Comparison of ENCODE assay signal across 8 mouse cellular contexts in the genomic region with DNA sequence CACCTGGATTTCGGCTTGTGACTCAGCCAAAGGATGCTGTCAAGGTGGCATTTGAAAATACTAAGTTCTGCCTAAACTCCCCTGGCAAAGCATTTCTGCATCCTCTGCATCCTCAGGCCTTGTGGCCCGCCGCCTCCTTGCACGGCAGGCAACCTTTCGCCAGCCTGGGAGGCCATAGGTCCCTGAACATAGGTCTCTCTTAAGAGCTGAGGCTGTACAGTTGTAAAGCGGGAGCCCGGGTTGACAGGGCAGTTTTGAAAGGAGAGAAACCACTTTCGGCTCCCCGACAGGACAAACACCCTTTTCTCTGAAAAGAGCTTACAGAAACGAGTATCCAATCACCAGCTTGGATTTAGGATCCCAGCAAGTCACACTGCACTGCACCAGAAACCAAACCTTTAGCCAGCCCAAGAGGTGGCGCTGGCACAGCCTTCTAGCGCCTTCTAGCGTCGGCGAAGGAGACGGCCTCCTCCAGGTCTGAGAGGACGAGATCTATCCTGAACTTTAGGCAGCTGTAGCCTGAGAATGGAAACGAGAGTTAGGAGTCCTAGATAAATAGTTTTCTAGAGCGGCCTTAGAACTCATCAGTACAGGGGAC. TPM values are rescaled to one million over a fixed set of nuclear protein-coding genes. Genes with fewer than 3 reads are reported as not detected.
DNase-seq lines count a peak whose midpoint lies in the region; ATAC-seq and TF ChIP-seq lines count a peak whose summit lies in the region.

No protein-coding gene starts in this region.

- TF ChIP-seq POLR2A in cerebellum, adult 2 months (IDR thresholded peaks at IDR 0.05; ENCODE audit: borderline replicate concordance, insufficient read depth, low read length) = no peak
- TF ChIP-seq POLR2A in olfactory bulb, adult 2 months (IDR thresholded peaks at IDR 0.05; ENCODE audit: insufficient read depth, low read depth, low read length) = no peak

- peak overlapping the region; percentile 30; the same call in 1 of the 2 replicates for H3K27ac ChIP-seq in cerebellum, adult 2 months (ENCODE audit: insufficient read depth, low read length)
- H3K27ac ChIP-seq in forebrain, postnatal 0 days (ENCODE audit: low read depth, low read length) = no peak overlapping the region
- peak overlapping the region; percentile 75 for H3K27ac ChIP-seq in hindbrain, embryonic 10.5 days
- no peak overlapping the region for H3K27ac ChIP-seq in lung, embryonic 14.5 days (ENCODE audit: low read depth)
- H3K27ac ChIP-seq in olfactory bulb, adult 2 months (ENCODE audit: insufficient read depth, low read depth, low read length) = no peak overlapping the region

- H3K36me3 ChIP-seq in forebrain, postnatal 0 days (ENCODE audit: insufficient read depth) = no peaks in the 10 kb centered on the region
- H3K36me3 ChIP-seq in hindbrain, embryonic 10.5 days = no peaks in the 10 kb centered on the region
- no peaks in the 10 kb centered on the region for H3K36me3 ChIP-seq in lung, embryonic 14.5 days (ENCODE audit: insufficient read depth)

- no peaks in the 10 kb centered on the region for H3K9me3 ChIP-seq in forebrain, postnatal 0 days (ENCODE audit: low read length)
- H3K9me3 ChIP-seq in hindbrain, embryonic 10.5 days = 0 out of 2 replicates have a peak, but pooled peaks cover 3% of the 10 kb centered on the region
- H3K9me3 ChIP-seq in lung, embryonic 14.5 days (ENCODE audit: low read depth, low read length) = no peaks in the 10 kb centered on the region

- peak; percentile 99 for ATAC-seq in forebrain, postnatal 0 days
- peak; percentile 94 for ATAC-seq in lung, embryonic 14.5 days (ENCODE audit: insufficient read depth)

- H3K9ac ChIP-seq in forebrain, postnatal 0 days = no peak overlapping the region
- H3K9ac ChIP-seq in lung, embryonic 14.5 days = no peak overlapping the region

- 6% methylated on average over 19 of the region's 19 CpGs for WGBS in cerebellum, adult 2 months
- 5% methylated on average over 19 of the region's 19 CpGs for WGBS in forebrain, postnatal 0 days
- 10% methylated on average over 19 of the region's 19 CpGs for whole genome bisulfite sequencing in hindbrain, embryonic 10.5 days
- 15% methylated on average over 19 of the region's 19 CpGs for WGBS in lung, embryonic 14.5 days
- 10% methylated on average over 19 of the region's 19 CpGs for WGBS in olfactory bulb, adult 2 months

- peak; percentile 99 for TF ChIP-seq CTCF in cerebellum, adult 2 months (IDR thresholded peaks at IDR 0.05; ENCODE audit: borderline replicate concordance, insufficient read depth, low read depth, low read length)
- TF ChIP-seq CTCF in forebrain, postnatal 0 days (IDR thresholded peaks at IDR 0.05; ENCODE audit: low read depth) = peak; percentile 98
- peak; percentile 99 for TF ChIP-seq CTCF in lung, embryonic 14.5 days (IDR thresholded peaks at IDR 0.05; ENCODE audit: low read depth)
- peak; percentile 99 for TF ChIP-seq CTCF in olfactory bulb, adult 2 months (IDR thresholded peaks at IDR 0.05; ENCODE audit: insufficient read depth, low read depth, low read length)

- no peaks in the 10 kb centered on the region for H3K4me1 ChIP-seq in cerebellum, adult 2 months (ENCODE audit: control insufficient read depth, insufficient read depth, low read length)
- H3K4me1 ChIP-seq in forebrain, postnatal 0 days (ENCODE audit: insufficient read depth) = no peaks in the 10 kb centered on the region
- peaks cover 5% of the 10 kb centered on the region; the same call in 1 of the 2 replicates for H3K4me1 ChIP-seq in hindbrain, embryonic 10.5 days (replicated peaks)
- no peaks in the 10 kb centered on the region for H3K4me1 ChIP-seq in lung, embryonic 14.5 days (ENCODE audit: insufficient read depth)
- H3K4me1 ChIP-seq in olfactory bulb, adult 2 months (ENCODE audit: control insufficient read depth, insufficient read depth, low read length) = peaks cover 3% of the 10 kb centered on the region

- peak overlapping the region; percentile 4 for H3K4me3 ChIP-seq in cerebellum, adult 2 months (replicated peaks; ENCODE audit: insufficient read depth, low read depth, low read length)
- peak overlapping the region; percentile 18 for H3K4me3 ChIP-seq in forebrain, postnatal 0 days (ENCODE audit: low read depth, low read length)
- H3K4me3 ChIP-seq in hindbrain, embryonic 10.5 days = peak overlapping the region; percentile 39
- H3K4me3 ChIP-seq in lung, embryonic 14.5 days (ENCODE audit: low read depth, low read length) = no peak overlapping the region
- H3K4me3 ChIP-seq in olfactory bulb, adult 2 months (ENCODE audit: insufficient read depth, low read depth, low read length) = 0 out of 2 replicates have a peak overlapping the region, but pooled peaks have one; percentile 10

- DNase-seq in NIH3T3 (ENCODE audit: low read depth) = peak; percentile 90
- peak; percentile 82 to 83 for DNase-seq in cerebellum, adult 2 months
- peak; percentile 91 for DNase-seq in forebrain, postnatal 0 days
- peak; percentile 82 for DNase-seq in hindbrain, embryonic 10.5 days (ENCODE audit: low spot score)
- peak; percentile 44 to 63 for DNase-seq in layer of hippocampus, adult 8-10 months (ENCODE audit: low spot score in 2 of 2)
- DNase-seq in lung, embryonic 14.5 days = peak; percentile 94
- DNase-seq in thymus, postnatal 10 days (ENCODE audit: low spot score in 2 of 2) = peak; percentile 27 to 69

- H3K4me2 ChIP-seq in forebrain, postnatal 0 days (ENCODE audit: low read depth) = peak overlapping the region; percentile 39
- H3K4me2 ChIP-seq in lung, embryonic 14.5 days = peak overlapping the region; percentile 46

- no peaks in the 10 kb centered on the region for H3K27me3 ChIP-seq in cerebellum, adult 2 months (ENCODE audit: control insufficient read depth, insufficient read depth, low read length)
- H3K27me3 ChIP-seq in forebrain, postnatal 0 days (ENCODE audit: insufficient read depth, low read length) = no peaks in the 10 kb centered on the region
- H3K27me3 ChIP-seq in hindbrain, embryonic 10.5 days (ENCODE audit: insufficient read depth, poor library complexity, severe bottlenecking) = no peaks in the 10 kb centered on the region
- no peaks in the 10 kb centered on the region for H3K27me3 ChIP-seq in lung, embryonic 14.5 days (ENCODE audit: insufficient read depth, low read length)

RNA-seq across cellular contexts. Expression of gene Srsf5, which starts 50.2 kb away (rescaled TPM):
- 650 and 669 TPM in 2 replicates for polyA plus RNA-seq in cerebellum, adult 2 months (2012; rRNA removed)
- total RNA-seq in forebrain, postnatal 0 days (2014; rRNA removed) = 344 and 488 TPM in 2 replicates
- polyA plus RNA-seq in forebrain, postnatal 0 days (2015; fragmentation: Nextera tagmentation; extraction: Ambion mirVana) = 488 and 529 TPM in 2 replicates
- polyA plus RNA-seq in hindbrain, embryonic 10.5 days (2016; fragmentation: Nextera tagmentation; extraction: Ambion mirVana) = 403 and 492 TPM in 2 replicates
- 100 to 1,000 TPM; 313 to 401 (median 363) TPM for total RNA-seq in layer of hippocampus, adult 8-10 months (2022)
- polyA plus RNA-seq in lung, embryonic 14.5 days (2014; fragmentation: Nextera tagmentation; extraction: Ambion mirVana) = 357 and 378 TPM in 2 replicates
- 488 and 574 TPM in 2 replicates for polyA plus RNA-seq in olfactory bulb, adult 2 months (2012; ENCODE audit: insufficient read depth, insufficient read length, low replicate concordance, missing spikeins)

Comparison
In these comparisons a context has a peak if more than half of its experiments do, and no peak if none do; other contexts are left out.
1. H3K27ac ChIP-seq: peak in cerebellum, adult 2 months (single experiment) and hindbrain, embryonic 10.5 days (single experiment); none in forebrain, postnatal 0 days (single experiment), lung, embryonic 14.5 days (single experiment) and olfactory bulb, adult 2 months (single experiment).
2. Peak in every context shown above with its lines, with median percentiles within 50 percentile points of each other: DNase-seq and CTCF ChIP-seq.